Mouse (Mus musculus): Measurements from ENCODE around the gene Baz1a.
"Not testable (repeated sequence)": the region's sequence is repeated elsewhere in the genome, so short reads cannot be mapped to it uniquely, and the experiment has no call there.

Baz1a gene

DNA sequence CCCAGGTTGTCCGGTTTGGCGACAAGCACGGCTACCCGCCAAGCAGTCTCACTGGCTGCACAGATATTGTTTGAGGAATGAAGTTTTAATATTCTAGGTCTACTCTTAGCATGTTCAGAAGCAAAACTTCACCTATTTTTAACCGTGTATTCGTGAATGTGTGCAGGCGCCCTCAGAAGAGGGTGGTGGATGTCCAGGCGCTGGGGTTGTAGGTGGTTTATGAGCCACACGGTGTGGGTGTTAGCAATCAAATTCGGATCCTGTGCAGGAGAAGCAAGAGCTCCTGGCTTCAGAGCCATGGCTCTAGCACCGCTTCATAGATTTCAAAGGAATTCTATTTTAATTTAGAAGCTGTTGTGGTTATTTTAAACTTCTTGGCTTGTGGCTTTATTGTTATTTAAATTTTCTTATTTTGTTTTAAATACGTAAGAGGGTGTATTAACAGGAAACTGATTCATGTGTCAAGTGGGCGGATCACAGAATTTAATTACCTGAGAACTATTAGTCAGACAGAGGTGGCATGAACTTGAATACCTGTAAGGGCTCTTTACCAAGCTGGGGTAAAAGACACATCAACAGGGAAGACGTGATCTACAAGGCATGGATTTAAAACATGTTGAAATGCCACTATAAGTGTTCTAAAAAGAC, 6.7 kb downstream of the Baz1a start:
- DNase-seq (ENCODE audit: low spot score) = no peak

- DNase-seq (ENCODE audit: low spot score) = no peak
Observed at GRCm38 (mm10) chr12:55006071-55006470, 8.1 kb downstream of the Baz1a start.

DNA sequence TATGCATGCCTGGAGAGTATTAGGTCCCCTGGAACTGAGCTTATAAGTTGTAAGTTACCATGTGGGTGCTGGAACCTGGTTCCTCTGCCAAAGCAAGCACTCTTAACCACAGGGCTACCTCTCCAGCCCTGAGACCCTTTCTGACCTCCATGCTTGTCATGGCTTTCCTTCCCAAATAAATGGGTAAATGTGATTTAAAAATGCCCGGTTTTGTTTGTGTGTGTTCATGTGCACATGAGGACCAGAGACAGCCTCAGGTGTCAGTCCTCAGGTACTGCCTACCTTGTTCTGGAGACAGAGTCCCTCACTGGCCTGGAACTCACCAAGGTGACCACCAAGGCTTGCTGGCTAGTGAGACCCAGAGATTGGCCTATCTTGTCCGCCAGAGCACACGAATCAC, 9.8 kb downstream of the Baz1a start:
- no peak for DNase-seq (ENCODE audit: low spot score)

GRCm38 (mm10) chr12:55003843-55004242, 10.3 kb downstream of the Baz1a start:
- DNase-seq (ENCODE audit: low spot score) = no peak

DNA sequence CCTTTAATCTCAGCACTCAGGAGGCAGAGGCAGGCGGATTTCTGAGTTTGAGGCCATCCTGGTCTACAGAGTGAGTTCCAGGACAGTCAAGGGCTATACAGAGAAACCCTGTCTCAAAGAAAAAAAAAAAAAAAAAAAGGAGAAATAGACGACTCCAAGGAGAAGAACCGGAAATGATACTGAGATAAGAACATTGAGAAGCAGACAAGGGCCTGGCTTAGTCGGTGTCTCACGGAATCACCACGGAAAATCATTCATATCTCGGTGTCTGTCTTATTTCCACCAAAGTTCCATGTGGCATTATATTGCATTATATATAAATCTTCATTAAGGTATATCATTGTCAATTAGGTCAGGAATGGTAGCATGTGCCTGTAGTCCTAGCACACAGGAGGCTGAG, 11.6 kb downstream of the Baz1a start:
- DNase-seq (ENCODE audit: low spot score) = not testable (repeated sequence)

DNA sequence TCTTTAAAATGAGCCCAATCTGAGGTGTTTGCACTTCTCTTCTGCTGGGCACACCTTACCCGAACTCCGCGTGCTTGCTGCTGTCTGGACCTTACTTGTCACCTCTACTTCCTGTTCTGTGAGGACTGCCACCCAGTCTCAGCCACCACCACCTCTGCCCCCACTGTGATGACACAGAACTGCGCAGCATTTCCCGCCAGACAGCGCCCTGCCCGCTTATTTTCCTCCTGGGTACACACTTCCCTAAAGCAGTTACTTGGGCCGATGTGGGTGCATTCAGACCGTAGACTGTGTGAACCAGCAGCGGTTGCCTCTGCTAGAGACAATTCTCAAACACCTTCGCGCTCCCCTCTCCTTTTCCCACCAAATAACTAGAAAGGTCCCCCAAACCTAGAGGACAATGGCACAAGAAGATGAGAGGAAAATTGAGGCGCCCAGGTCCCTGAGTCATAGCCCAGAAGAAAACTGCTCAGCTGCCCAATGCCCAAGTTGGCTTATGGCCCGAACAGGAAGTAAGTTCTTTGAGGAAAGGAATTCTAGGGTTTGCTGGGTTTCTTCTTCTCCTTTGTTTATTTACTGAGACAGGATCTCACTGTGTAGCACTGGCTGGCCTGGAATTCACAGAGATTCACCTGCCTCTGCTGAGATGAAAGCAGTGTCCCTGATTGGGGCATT, 15.0 kb downstream of the Baz1a start:
- DNase-seq (ENCODE audit: low spot score) = no peak

GRCm38 (mm10) chr12:54998411-54998810, 15.7 kb downstream of the Baz1a start:
- no peak for DNase-seq (ENCODE audit: low spot score)

DNA sequence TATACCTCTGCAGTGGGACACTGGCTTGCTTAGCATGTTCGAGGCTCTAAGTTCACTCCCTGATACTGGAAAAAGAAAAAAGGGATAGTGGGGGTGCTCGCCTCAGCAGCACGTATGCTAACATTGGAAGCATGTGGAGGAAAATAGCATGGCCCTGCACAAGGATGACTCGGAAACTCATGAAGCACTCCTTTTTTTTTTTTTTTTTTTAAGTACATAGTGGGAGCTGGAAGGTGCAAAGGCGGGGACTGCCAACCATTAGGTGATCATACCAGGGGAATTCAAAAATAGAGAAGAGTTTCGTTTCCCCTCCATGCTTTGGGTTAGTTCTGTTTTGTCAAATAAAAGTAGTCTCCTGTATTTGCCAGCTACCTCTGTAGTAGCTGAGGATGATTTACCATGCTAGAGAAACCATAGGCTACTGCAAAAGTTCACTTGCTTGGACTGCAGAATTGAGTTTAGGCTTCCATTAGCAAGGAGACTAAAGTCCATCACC, 17.1 kb downstream of the Baz1a start:
- no peak for DNase-seq (ENCODE audit: low spot score)

DNA sequence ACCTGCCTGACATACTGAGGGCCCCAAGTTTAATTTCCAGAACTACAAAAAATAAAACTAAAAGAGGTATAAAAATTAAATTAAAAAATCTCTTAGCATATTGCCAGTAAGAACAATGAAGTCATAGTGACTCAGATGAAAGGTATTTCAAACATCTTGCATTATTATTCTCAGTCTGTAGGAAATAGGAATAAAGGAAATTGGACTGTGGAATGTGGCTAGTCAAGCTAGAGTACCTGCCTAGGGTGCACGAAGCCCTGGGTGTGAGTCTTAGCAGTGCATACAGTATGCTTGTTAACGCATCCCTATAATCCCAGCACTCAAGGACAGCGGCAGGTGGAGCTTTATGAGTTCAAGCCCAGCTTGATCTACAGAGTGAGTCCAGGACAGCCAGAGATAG, 18.2 kb downstream of the Baz1a start:
- DNase-seq (ENCODE audit: low spot score) = no peak

DNA sequence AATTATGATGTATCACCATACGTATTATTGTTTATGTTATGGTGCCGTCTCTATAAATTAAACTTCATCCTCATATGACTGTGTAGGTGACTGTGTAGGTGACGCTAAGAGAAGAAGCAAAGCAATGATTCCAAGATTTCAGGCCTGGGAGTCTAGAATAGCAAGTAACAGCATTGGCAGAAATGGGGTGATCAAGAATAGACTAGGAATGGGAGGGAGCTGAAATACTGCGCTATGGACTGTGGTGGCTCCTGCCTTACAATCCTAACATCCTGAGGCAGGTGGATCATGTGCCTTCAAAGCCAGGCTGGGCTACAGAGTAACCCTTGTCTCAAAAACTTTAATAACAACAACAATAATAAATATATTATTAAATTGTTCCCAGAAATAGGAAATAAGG, 19.7 kb downstream of the Baz1a start:
- DNase-seq (ENCODE audit: low spot score) = no peak

DNA sequence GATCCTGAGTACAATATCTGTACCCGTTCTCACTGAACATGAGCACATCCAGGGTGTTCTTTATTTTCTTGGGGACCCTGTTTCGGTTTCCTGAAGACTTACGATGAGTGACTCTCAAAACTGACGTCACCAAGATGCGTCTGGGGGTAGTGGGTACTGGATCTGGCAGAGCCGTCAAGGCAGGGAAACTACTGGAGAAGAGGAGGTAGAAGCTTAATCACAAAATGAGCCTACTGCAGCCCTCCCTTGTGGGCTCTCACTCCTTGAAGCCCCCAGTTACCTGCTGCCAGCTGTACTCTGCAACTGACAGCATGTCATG, 20.1 kb downstream of the Baz1a start:
- DNase-seq (ENCODE audit: low spot score) = no peak

DNA sequence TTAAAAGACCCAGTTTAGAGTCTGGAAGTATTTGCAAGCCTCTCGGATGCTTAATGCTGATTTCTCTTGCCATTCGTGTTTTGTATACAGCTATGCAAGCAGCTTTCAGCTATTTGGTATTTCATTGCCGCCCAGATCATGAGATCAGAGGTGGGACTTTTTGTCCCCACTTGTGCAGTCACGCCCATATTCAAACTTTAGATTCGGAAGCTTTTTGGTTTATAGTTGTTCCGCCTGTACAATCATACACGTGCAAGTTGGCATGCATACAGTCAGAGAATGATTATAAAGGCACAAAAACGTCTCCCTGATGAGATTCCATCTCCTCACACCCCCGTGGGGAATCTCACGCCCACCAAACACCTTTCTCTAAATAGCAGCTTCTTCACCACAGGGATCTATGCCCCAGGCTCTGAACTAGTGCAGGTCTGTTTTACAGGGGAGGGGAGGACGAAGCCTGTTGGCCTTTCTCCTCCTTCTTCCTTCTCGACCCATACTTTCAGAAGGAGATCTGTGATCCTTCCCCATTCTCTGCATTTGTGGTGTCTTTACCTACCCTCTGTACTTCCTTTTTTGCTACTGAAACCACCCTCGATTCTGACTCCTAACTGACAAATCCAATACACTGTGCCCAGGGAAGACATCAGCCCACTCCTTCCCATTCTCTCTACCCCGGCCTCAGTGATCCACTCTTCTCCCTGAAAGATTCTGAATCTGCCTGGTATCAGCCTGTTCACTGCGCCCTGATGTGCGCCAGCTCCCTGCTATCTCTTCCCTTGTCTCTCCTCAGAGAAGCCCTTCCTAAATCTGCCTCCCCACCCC, 20.7 kb downstream of the Baz1a start:
- DNase-seq (ENCODE audit: low spot score) = no peak

DNA sequence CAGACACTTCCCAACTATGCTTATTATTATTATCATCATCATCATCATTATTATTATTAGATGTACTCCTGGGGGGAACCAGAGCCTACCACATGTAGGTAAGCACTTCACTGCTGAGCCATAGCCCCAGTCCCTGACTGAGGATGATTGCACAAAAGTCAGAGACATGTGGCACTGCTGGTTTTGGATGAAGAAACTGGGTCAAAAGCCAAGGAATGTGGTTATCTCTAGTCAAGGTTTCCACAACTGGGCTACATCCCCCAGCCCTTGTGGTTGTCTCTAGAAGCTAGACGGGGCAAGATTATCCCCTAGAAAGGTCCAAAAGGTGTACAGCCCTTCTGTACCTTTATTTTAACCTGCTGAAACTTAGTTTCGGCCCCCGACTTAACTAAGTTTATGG, 21.3 kb downstream of the Baz1a start:
- DNase-seq (ENCODE audit: low spot score) = no peak

DNA sequence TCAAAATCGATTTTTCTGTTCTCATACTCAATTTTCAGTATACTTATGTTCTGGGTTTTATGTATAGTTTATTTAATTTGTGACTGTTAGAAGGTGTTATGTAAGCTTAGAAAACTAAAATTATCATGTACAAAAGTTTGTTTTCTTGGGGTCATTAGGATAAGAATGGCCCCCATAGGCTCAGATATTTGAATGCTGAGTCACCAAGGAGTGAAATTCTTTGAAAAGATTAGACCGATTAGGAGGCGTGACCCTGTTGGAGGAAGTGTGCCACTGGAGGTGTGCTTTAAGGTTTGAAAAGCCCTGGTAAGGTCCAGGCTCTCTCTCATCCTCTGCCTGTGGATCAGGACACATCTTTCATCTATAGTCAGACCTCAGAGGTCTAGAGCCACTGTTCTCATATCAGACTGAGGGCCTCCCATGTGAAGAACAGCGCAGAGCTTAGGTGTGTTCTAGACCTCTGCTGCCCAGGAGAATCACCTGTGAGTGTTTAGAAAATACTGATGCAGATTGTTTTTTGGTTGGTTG, 25.8 kb downstream of the Baz1a start:
- no peak for DNase-seq (ENCODE audit: low spot score)

GRCm38 (mm10) chr12:54987156-54987555, 27.0 kb downstream of the Baz1a start:
- DNase-seq (ENCODE audit: low spot score) = no peak

- DNase-seq (ENCODE audit: low spot score) = peak; percentile 75
Observed at GRCm38 (mm10) chr12:54986052-54986717, 28.0 kb downstream of the Baz1a start, which contains the start of gene Gm20403. Gm20403 (minus strand) TSS chr12:54986529.

DNA sequence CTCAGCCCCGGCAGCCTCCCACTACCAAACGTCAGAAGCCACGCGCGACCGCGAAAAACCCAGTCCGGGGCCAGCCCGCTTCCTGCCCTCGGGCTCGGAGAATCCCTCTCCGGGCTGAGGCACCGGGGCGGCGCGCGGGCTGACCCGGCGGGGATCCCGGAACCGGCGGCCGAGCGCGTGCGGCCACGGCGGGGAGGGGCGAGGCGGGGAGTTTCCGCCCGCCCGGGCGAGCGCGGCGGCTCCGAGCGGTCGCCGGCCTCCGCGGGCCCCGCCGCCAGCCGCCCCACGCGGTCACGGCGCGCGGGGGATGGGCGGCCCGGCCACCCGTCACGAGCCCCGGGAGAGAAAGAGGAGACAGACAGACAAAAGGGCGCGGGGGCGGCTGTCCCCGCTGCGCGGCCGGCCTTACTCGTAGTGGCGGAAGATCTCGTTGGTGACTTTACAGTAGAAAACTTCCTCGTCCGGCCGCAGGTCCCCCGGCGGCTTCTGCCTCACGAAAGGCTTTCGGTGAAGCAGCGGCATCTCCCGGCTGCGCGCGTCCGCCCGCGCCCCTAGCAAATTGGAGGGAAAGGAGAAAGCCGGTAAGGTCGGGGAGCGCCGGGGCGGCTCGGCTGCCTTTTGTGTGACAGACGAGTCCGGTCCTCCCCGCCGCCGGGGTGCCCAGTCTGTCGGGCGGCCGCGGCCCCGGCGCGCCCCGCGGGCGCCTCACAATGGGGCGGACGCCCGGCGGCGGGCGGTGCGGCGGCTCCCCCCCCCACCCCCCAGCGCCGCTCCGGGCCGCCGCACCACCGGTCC, 28.7 kb downstream of the Baz1a start:
- peak; percentile 53 for DNase-seq (ENCODE audit: low spot score)

DNA sequence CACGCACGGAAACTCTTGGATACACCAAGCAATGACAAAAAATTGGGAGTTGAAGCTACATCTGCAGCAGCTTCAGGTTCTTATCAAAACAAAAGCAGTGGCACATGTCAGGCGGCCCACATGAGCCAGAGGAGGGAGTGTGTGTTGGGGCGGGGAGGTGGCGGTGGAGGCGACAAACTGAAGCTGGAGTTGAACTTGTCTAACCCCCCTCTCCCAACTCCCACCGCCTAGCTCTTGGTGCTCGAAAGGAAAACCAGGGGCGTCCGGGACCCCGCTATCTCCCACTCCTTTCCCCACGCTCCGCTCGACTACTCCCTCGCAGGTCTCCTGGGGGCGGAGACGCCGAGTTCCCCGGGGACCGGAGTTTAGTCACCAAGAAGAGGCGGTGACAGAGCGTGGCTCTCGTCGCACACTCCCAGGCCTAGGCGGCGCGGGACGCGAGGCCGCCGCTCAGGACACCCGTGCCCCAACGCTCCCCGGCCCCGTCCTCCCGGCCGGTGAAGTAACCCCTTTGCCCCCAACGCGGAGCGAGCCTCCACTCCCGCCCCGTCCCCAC, 29.4 kb downstream of the Baz1a start:
- DNase-seq (ENCODE audit: low spot score) = peak; percentile 73

GRCm38 (mm10) chr12:54982935-54983715, 31.0 kb downstream of the Baz1a start:
- DNase-seq (ENCODE audit: low spot score) = no peak

DNA sequence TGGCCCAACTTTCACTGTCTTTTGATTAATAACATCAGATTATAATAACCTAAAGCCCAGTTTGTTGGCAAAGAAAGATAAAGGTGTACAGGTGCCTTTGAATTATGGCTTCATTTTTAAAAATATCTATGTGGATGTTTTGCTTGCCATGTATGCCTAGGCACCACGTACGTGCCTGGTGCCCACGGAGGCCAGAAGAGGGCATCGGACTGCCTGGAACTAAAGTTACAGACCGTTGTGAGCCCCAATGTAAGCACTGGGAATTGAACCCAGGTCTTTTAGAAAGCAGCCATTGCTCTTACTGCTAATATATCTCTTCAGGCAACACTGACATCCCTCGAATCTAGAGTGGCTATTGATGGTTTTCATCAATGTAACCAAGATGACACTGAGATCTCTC, 32.2 kb downstream of the Baz1a start:
- no peak for DNase-seq (ENCODE audit: low spot score)

Measured in embryo, embryonic 10 days (tissue).